Mouse (Mus musculus): ENCODE measurements around the gene Bbc3.
"Not testable (repeated sequence)": the region's sequence is repeated elsewhere in the genome, so short reads cannot be mapped to it uniquely, and the experiment has no call there.

The Bbc3 gene

DNA sequence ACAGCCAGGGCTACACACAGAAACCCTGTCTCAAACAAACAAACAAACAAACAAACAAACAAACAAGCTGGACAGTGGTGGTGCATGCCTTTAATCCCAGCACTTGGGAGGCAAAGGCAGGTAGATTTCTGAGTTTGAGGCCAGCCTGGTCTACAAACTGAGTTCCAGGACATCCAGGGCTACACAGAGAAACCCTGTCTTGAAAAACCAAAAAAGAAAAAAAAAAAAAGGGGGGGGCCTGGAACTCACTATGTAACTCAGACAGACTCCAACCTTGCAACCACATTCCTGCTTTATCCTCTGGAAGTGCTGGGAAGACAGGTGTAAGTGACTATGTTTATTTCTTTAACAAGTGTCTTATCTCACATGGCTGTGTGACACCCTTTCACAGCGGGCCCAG, at the start of gene Bbc3:
Gene Bbc3 (plus strand): TSS at position 301 of the 400 bp plus-strand sequence.
- not testable (repeated sequence) for DNase-seq (ENCODE audit: low spot score)

DNA sequence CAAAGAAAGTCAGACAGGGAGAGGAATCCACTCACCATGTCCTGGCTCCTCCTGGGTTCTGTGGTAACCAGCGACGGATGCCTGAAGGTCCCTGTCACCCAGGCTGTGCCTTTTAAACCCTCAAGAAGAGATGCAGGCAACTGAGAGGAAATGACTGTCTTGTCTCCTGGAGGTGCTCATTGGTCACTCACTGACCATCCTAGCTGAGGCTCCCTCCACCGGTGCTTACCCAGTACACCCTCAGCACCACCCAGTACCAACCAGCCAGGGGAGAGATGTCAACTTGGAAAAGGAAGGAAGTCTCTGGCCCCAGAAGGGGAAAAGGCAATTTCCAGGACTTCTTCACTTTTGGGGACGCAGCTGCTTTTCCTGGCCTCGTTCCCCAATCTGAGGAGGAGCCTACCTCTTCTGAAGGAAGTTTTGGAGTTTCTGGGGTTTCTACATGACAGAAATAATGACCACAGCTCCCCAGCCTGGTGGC, 49.0 kb upstream of the Bbc3 start, which contains the start of gene C5ar1:
Gene C5ar1 (minus strand): TSS at position 431 of the 481 bp plus-strand sequence.
- DNase-seq (ENCODE audit: low spot score) = no peak

- no peak for DNase-seq (ENCODE audit: low spot score)
Observed at GRCm38 (mm10) chr7:16261097-16261496, 47.1 kb upstream of the Bbc3 start.

- peak; percentile 62 for DNase-seq (ENCODE audit: low spot score)
Observed at GRCm38 (mm10) chr7:16263015-16263787, 45.0 kb upstream of the Bbc3 start.

- DNase-seq (ENCODE audit: low spot score) = no peak
Observed at GRCm38 (mm10) chr7:16263843-16264242, 44.4 kb upstream of the Bbc3 start.

- no peak for DNase-seq (ENCODE audit: low spot score)
Observed at GRCm38 (mm10) chr7:16265856-16266255, 42.3 kb upstream of the Bbc3 start.

DNA sequence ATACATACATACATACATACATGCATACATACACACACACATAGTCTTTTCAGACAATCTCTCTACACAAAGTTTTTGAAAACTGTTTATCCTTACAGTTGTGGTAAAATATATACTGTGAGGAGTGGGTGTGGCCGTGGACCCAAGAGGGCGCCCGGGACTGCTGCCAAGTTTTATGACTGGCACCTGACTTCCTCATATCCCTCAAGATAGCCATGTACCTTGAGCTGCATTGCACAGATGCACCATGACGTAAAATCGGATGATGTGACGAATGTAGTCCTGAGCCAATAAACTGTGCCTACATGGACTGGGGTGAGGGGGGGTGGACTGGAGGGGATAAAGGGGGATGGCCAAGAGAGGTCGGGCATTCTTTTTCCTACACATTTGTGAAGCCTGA, 41.6 kb upstream of the Bbc3 start:
- DNase-seq (ENCODE audit: low spot score) = not testable (repeated sequence)

GRCm38 (mm10) chr7:16271139-16271538, 37.1 kb upstream of the Bbc3 start:
- DNase-seq (ENCODE audit: low spot score) = no peak

- peak; percentile 68 for DNase-seq (ENCODE audit: low spot score)
Observed at GRCm38 (mm10) chr7:16272681-16273080, 35.5 kb upstream of the Bbc3 start.

DNA sequence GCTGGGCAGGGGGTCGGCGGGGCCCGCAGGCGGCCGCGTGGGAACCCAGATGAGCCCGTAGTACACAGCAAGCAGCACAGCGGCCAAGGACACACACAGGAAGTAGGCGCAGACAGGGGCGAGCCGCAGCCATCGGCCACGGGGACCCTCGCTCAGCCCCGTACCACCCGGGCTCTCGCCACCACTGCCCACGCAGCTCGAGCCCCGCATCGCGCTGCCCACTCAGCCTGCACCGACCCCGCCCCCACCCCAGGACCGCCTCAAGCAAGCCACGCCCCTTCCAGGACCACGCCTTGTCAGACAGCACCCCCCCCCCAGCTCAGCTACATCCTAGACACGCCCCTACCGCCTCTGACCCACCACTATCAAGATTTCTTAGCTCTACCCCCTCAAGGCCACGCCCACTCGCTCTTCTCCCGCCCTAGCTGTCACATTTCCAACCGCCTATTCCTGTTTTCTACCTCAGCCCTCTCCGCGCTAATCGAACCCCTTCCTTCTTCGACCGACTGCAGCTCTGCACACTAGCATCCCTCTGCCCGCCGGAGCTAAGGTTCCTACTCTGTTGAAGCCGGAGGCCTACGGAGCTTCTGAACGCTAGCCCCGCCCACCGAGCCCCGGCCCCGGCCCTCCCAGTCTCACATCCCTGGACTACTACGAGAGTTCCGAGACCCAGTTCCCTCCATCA, 35.0 kb upstream of the Bbc3 start, which contains the start of gene Inafm1:
Gene Inafm1 (minus strand): TSS at position 537 of the 685 bp plus-strand sequence.
- peak; percentile 88 for DNase-seq (ENCODE audit: low spot score)

GRCm38 (mm10) chr7:16273766-16274140, 34.4 kb upstream of the Bbc3 start:
- peak; percentile 70 for DNase-seq (ENCODE audit: low spot score)

- no peak for DNase-seq (ENCODE audit: low spot score)
Observed at GRCm38 (mm10) chr7:16274922-16275890, 33.0 kb upstream of the Bbc3 start.

GRCm38 (mm10) chr7:16280721-16281120, 27.5 kb upstream of the Bbc3 start:
- DNase-seq (ENCODE audit: low spot score) = no peak

GRCm38 (mm10) chr7:16282334-16282733, 25.9 kb upstream of the Bbc3 start:
- DNase-seq (ENCODE audit: low spot score) = no peak

GRCm38 (mm10) chr7:16284001-16284400, 24.2 kb upstream of the Bbc3 start:
- DNase-seq (ENCODE audit: low spot score) = no peak

- no peak for DNase-seq (ENCODE audit: low spot score)
Observed at GRCm38 (mm10) chr7:16284904-16285303, 23.3 kb upstream of the Bbc3 start.

DNA sequence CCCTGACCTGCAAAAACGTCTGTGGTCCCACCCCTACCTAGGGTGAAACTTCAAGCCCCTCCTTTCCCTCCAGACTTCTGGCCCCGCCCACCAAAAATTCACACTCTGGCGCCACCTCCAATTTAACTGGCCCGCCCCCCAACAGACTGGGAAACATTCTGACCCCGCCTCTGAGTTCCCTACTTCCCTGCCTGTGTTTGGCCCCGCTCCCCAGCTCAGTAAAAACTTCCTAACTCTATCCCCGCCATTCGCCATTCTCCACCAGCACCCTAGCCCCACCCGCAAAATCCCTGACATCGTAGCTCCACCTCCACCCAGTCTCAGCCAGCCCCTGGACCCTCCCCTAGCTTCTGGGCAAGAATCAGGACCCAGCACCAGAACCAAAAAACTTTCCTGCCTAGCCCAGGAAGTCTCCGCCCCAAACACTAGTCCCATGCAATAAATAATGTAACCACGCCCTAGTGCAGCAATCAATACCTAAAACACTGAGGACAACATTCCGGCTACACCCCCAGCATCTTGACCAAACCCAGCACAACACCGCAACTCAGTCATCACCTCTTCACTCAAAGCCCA, 22.7 kb upstream of the Bbc3 start:
- peak; percentile 79 for DNase-seq (ENCODE audit: low spot score)

GRCm38 (mm10) chr7:16286026-16286961, 21.9 kb upstream of the Bbc3 start, which contains the start of gene Ccdc9:
Ccdc9 (minus strand) TSS chr7:16286795.
- DNase-seq (ENCODE audit: low spot score) = peak; percentile 100

DNA sequence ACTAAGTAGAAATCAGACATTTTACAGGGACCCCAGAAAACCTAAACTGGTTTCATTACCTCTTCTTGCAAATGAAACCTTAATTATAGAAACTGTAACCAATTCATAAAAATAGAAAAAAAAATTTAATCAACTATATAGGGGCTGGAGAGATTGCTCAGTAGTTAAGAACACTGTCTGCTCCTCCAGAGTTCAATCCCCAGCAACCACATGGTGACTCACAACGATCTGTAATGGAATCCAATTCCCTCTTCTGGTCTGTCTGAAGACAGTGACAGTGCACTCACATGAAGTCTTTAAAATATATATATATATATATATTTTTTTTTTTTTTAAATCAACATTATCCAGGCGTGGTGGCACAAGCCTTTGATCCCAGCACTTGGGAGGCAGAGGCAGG, 21.2 kb upstream of the Bbc3 start:
- DNase-seq (ENCODE audit: low spot score) = no peak

- DNase-seq (ENCODE audit: low spot score) = no peak
Observed at GRCm38 (mm10) chr7:16287791-16288190, 20.4 kb upstream of the Bbc3 start.
